Mouse (Mus musculus) myocyte (in vitro differentiated cells): ENCODE measurements at regions not wholly inside any gene's neighbourhood (a gene's known extent, or its start where the extent isn't known, plus 50 kb on each side); places are given as distances from the start of the nearest gene placed in this dataset.
A peak's percentile ranks its signal among the peaks of the same experiment; 100 is the strongest.

Source experiments
- H3K27me3 ChIP-seq: one replicate; pipeline ENCODE4 v1.6.1; 2011; ENCODE audit not compliant: control insufficient read depth, insufficient read depth, insufficient read length
- H3K36me3 ChIP-seq: one replicate; pipeline ENCODE4 v1.6.1; 2011; ENCODE audit not compliant: control insufficient read depth, insufficient read depth
- H3K4me2 ChIP-seq: one replicate; pipeline ENCODE4 v1.6.1; 2011; ENCODE audit warnings: low read depth, control low read depth
- H3K4me3 ChIP-seq: one replicate; pipeline ENCODE4 v1.5.1; 2011; ENCODE audit warnings: mild to moderate bottlenecking, control low read depth, moderate library complexity
- H3K79me2 ChIP-seq: one replicate; pipeline ENCODE4 v1.6.1; 2011; ENCODE audit not compliant: control insufficient read depth, insufficient read depth
- H3ac ChIP-seq: one replicate; pipeline ENCODE4 v1.6.1; 2011; ENCODE audit not compliant: control insufficient read depth, insufficient read length
- CEBPB ChIP-seq: IDR thresholded peaks from 2 replicates; pipeline ENCODE4 v1.6.1; 2011; ENCODE audit warnings: mild to moderate bottlenecking, moderate library complexity; ENCODE audit not compliant: poor library complexity, insufficient read depth, severe bottlenecking
- E2F4 ChIP-seq: IDR thresholded peaks from one replicate; pipeline ENCODE4 v1.6.1; 2011; ENCODE audit warnings: mild to moderate bottlenecking, control low read depth, moderate library complexity; ENCODE audit not compliant: insufficient read depth
- MAX ChIP-seq: IDR thresholded peaks from one replicate; pipeline ENCODE4 v1.6.1; 2011; ENCODE audit warnings: low read depth, mild to moderate bottlenecking, control low read depth
- MYOD1 ChIP-seq, 3 experiments: IDR thresholded peaks; one replicate each; pipeline ENCODE4 v1.6.1; 2011; ENCODE audit warnings: control low read depth in 2 of 3, low read depth in 2 of 3, mild to moderate bottlenecking in 2 of 3, moderate library complexity in 1 of 3; ENCODE audit not compliant: insufficient read length in 2 of 3, control insufficient read depth in 1 of 3
- MYOG ChIP-seq, 3 experiments: IDR thresholded peaks; one replicate each; pipeline ENCODE4 v1.6.1; 2011; ENCODE audit warnings: control low read depth in 2 of 3, low read depth in 2 of 3, mild to moderate bottlenecking in 2 of 3; ENCODE audit not compliant: insufficient read length in 2 of 3, control insufficient read depth in 1 of 3, insufficient read depth in 1 of 3
- POLR2A ChIP-seq: IDR thresholded peaks from one replicate; pipeline ENCODE4 v1.6.1; 2011; ENCODE audit warnings: low read depth, mild to moderate bottlenecking, control low read depth, moderate library complexity; ENCODE audit not compliant: insufficient read length
- POLR2AphosphoS2 ChIP-seq: IDR thresholded peaks from one replicate; pipeline ENCODE4 v1.6.1; 2011; ENCODE audit warnings: low read depth, control low read depth; ENCODE audit not compliant: insufficient read length
- REST ChIP-seq: IDR thresholded peaks from one replicate; pipeline ENCODE4 v1.6.1; 2011; ENCODE audit warnings: mild to moderate bottlenecking, control low read depth, moderate library complexity; ENCODE audit not compliant: insufficient read depth, insufficient read length
- SRF ChIP-seq: IDR thresholded peaks from one replicate; pipeline ENCODE4 v1.6.1; 2011; ENCODE audit warnings: low read depth; ENCODE audit not compliant: control insufficient read depth, insufficient read length
- TCF12 ChIP-seq: IDR thresholded peaks from one replicate; pipeline ENCODE4 v1.6.1; 2011; ENCODE audit warnings: mild to moderate bottlenecking, control low read depth; ENCODE audit not compliant: poor library complexity, insufficient read depth, severe bottlenecking
- TCF3 ChIP-seq: IDR thresholded peaks from one replicate; pipeline ENCODE4 v1.6.1; 2011; ENCODE audit warnings: low read depth, control low read depth; ENCODE audit not compliant: insufficient read length
- USF1 ChIP-seq: IDR thresholded peaks from one replicate; pipeline ENCODE4 v1.6.1; 2011; ENCODE audit warnings: low read depth, mild to moderate bottlenecking, control low read depth, moderate library complexity

DNA sequence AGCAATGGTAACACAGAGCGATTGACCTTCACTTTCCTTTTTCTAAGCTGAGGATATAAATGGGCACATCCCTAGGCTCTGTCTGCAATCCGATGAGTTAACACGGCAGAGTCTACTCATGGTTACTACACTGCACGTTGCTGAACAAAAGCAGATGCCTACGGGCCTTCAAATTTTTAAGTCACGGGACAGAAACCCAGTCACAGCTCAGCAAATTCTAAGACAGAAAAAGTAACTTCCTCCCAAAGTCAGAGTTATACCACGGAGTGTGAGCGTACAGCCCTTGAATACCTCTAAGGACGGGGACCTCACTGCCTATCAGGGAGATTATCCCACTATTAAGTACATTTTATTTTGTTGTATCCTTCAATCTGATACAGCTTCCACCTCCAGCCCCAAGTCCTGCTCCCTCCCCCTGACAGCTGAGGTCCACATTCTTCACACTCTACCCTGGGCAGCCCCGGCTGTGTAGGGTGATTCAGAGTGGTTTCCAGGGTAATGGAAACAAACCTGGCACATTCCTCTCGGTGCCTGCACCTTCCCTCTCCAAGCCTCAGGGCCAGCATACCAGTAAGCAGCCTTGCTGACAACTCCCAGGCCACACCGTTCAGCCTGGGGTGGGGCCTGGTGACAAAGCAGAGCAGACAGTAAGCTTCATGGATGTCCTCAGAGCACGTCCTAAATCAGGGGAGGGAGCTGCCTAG lies 90.2 kb upstream of the Zfp703 start:
- no peak overlapping the region for H3K4me2 ChIP-seq
- TF ChIP-seq MYOD1 (IDR thresholded peaks at IDR 0.05; ENCODE audit: control insufficient read depth in 1 of 3, insufficient read length in 2 of 3, low read depth in 2 of 3) (peak in 2 of 3 experiments; percentile 13 to 53), REST (no peak), MYOG (IDR thresholded peaks at IDR 0.05; ENCODE audit: control insufficient read depth in 1 of 3, insufficient read depth in 1 of 3, insufficient read length in 2 of 3, low read depth in 2 of 3) (peak in 1 of 3 experiments; percentile 34), E2F4 (no peak), USF1 (no peak)
- no peak overlapping the region for H3ac ChIP-seq

DNA sequence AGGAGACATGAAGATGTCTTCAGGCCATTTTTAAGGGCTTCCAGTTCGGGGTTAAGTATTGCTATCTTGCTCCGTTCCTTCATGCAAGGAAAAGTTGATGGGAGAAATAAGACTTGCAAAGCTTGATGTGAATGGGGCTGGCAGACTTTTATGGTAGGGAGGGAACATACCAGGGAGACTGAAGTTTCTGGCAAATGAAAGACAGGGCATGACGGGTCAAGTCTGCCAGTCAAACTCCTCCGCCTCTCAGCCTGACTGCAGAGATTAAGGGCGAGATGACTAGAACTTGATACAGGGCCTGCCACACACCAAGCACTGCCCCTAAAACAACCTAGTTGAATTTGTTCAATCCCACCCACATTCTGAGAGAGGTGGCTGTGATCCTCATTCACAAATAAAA lies 89.6 kb upstream of the Zfp703 start:
- Histone ChIP-seq H3ac (no peak overlapping the region), H3K36me3 (no peaks in the 10 kb centered on the region), H3K4me2 (no peak overlapping the region), H3K4me3 (no peak overlapping the region), H3K79me2 (no peaks in the 10 kb centered on the region), H3K27me3 (no peaks in the 10 kb centered on the region)
- no peak for TF ChIP-seq MYOG (IDR thresholded peaks at IDR 0.05; ENCODE audit: control insufficient read depth in 1 of 3, insufficient read depth in 1 of 3, insufficient read length in 2 of 3, low read depth in 2 of 3)
- no peak for TF ChIP-seq POLR2A
- no peak for TF ChIP-seq SRF

More for the DNA sequence above, 90.2 kb upstream of the Zfp703 start:
- H3K4me3 ChIP-seq, result no peak overlapping the region
- H3K27me3 ChIP-seq, result no peaks in the 10 kb centered on the region
- no peaks in the 10 kb centered on the region for H3K79me2 ChIP-seq
- no peaks in the 10 kb centered on the region for H3K36me3 ChIP-seq

DNA sequence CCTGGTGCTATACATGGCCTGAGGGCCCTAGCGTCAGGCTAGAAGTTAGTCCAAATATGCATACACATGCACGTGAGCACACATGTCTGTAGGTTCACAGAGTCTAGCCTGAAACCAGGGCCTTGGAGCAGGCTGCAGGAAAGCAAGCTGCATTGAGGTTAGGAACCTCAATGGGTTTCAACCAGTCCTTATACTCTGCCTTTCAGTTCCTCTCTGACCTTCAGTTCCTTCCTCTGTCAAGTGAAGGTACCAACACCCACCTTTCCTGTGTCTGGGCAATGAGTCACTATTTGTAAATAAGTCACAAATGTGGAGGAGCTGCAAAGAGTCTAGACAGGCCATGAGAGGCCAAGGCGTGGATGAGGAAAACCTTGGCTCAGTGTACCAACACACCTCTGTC lies 89.1 kb upstream of the Zfp703 start:
- H3K27me3 ChIP-seq, result no peaks in the 10 kb centered on the region

DNA sequence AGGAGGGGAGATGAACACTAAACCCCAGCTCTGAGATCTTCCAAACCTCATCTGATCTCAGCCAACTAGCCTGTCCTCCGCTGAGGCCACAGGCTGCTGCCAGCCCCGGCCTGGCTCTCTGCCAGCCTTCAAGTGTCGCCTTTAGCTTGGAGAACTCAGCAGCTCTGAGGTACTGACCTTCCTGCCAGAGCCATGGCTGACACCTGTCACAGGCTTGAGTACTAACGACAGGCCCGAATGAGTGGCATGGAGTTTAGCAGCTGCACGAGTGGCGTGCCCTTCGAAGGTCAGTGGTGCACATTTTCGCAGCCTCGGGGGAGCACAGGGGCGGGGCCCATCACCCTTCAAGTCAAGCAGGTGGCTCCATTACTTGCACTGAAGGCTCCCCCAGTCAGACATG lies 85.2 kb upstream of the Zfp703 start:
- Histone ChIP-seq H3K36me3 (no peaks in the 10 kb centered on the region), H3ac (no peak overlapping the region), H3K27me3 (no peaks in the 10 kb centered on the region), H3K79me2 (no peaks in the 10 kb centered on the region), H3K4me2 (no peak overlapping the region), H3K4me3 (no peak overlapping the region)
- TF ChIP-seq USF1, result no peak
- peak; percentile 40 to 93 (median 78) for TF ChIP-seq MYOG (IDR thresholded peaks at IDR 0.05; ENCODE audit: control insufficient read depth in 1 of 3, insufficient read depth in 1 of 3, insufficient read length in 2 of 3, low read depth in 2 of 3)
- TF ChIP-seq REST, result no peak
- no peak for TF ChIP-seq SRF
- TF ChIP-seq POLR2AphosphoS2, result no peak
- TF ChIP-seq CEBPB, result no peak
- peak; percentile 58 for TF ChIP-seq TCF3
- TF ChIP-seq MAX, result no peak
- TF ChIP-seq TCF12, result peak; percentile 7
- TF ChIP-seq MYOD1 (IDR thresholded peaks at IDR 0.05; ENCODE audit: control insufficient read depth in 1 of 3, insufficient read length in 2 of 3, low read depth in 2 of 3), result peak; percentile 40 to 99 (median 91)

More for the DNA sequence above, 89.1 kb upstream of the Zfp703 start:
- Histone ChIP-seq H3K4me3 (no peak overlapping the region), H3ac (no peak overlapping the region), H3K4me2 (no peak overlapping the region), H3K36me3 (no peaks in the 10 kb centered on the region), H3K79me2 (no peaks in the 10 kb centered on the region)
- TF ChIP-seq MYOD1 (IDR thresholded peaks at IDR 0.05; ENCODE audit: control insufficient read depth in 1 of 3, insufficient read length in 2 of 3, low read depth in 2 of 3) (no peak), POLR2AphosphoS2 (no peak), TCF12 (no peak)

DNA sequence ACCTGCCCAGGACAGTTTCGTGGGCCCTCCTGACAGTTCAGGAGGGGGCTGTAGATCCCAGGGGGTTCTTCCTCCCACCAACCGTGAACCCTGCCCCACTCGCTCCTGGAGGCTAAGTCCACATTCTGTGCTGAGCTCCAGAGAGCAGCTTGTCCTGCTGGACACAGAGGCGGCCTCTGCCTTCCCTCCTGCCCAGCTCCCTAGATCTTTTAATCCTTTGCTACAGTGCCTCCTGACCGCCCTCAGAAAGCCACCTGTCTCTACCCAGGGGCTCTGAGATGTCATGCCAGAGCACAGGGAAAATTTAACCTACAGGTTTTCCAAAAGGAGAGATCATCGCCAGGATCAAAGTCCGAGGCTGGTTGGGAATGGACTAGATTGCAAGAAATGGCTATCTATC lies 84.7 kb upstream of the Zfp703 start:
- no peaks in the 10 kb centered on the region for H3K36me3 ChIP-seq
- H3K27me3 ChIP-seq, result no peaks in the 10 kb centered on the region
- TF ChIP-seq MAX (no peak), TCF3 (no peak), CEBPB (no peak), TCF12 (no peak), POLR2A (no peak), REST (no peak), E2F4 (no peak), SRF (no peak), MYOG (IDR thresholded peaks at IDR 0.05; ENCODE audit: control insufficient read depth in 1 of 3, insufficient read depth in 1 of 3, insufficient read length in 2 of 3, low read depth in 2 of 3) (no peak), MYOD1 (IDR thresholded peaks at IDR 0.05; ENCODE audit: control insufficient read depth in 1 of 3, insufficient read length in 2 of 3, low read depth in 2 of 3) (no peak), USF1 (no peak), POLR2AphosphoS2 (no peak)
- no peaks in the 10 kb centered on the region for H3K79me2 ChIP-seq
- H3K4me3 ChIP-seq, result no peak overlapping the region
- H3K4me2 ChIP-seq, result no peak overlapping the region
- H3ac ChIP-seq, result no peak overlapping the region
